ENCODE assay signal across 22 mouse cellular contexts in the genomic region with DNA sequence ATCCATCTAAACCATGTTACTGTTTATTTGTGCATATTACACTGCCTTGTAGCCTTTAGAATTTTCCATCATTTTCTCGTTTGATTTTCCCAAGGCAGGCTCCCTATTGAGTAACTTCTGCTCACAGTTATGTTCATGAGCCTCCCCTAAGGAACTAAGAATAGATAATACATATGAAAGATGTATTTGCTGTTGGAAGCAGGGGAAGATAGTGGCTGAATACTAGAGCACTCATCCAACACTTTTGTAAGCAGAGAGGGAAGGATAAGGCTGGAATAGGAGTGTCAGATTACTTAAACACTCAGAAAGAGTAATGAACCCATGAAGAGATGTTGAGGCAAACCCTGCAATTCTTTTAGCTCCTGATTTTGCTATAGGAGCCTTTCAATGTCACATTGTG.
"Had no signal": no experiment of that assay in that cellular context is flagged by ENCODE, and none has a peak within 500 bp of the region (broad histone marks: within the 10 kb centered on the region; RNA-seq: fewer than 3 reads in every experiment).

No protein-coding gene starts in this region.

- ATAC-seq: hindbrain, embryonic 16.5 days; hindbrain, postnatal 0 days; inflammation-experienced regulatory T-cells, adult 6 months; intestine, embryonic 15.5 days; intestine, embryonic 16.5 days; intestine, postnatal 0 days had no signal

- DNase-seq: heart, postnatal 10 days; heart, postnatal 14 days; heart, postnatal 36 days; heart, postnatal 4 days; kidney, adult 11 months; kidney, adult 18-20 months; kidney, adult 2 months; kidney, adult 8-10 months; kidney, adult 9 months; kidney, postnatal 10 days; kidney, postnatal 14 days; kidney, postnatal 25 days; kidney, postnatal 36 days; kidney, postnatal 4 days; layer of hippocampus, adult 9-11 months; layer of hippocampus, postnatal 36 days had no signal
